Mouse (Mus musculus) CH12.LX (cell line): ENCODE data around the gene Samd4. TPM values are rescaled to one million over a fixed set of nuclear protein-coding genes. Genes with fewer than 3 reads are reported as not detected.

Experiments used
- DNase-seq: peaks from one replicate; pipeline ENCODE4 v3.0.0-alpha.2; 2013; ENCODE audit errors: extremely low read depth
- H3K27ac ChIP-seq: 2 replicates; pipeline ENCODE4 v1.5.1; 2012; ENCODE audit warnings: low read depth, mild to moderate bottlenecking, control low read depth, moderate library complexity; ENCODE audit not compliant: insufficient read depth
- H3K27me3 ChIP-seq: replicated peaks from 2 replicates; pipeline ENCODE3; 2012; ENCODE audit warnings: inconsistent platforms
- H3K36me3 ChIP-seq, 2 experiments: replicated peaks in 1 of 2; 2 replicates each; pipeline versions ENCODE3 to v1.6.1; 2012; ENCODE audit warnings: inconsistent platforms in 1 of 2, low read length in 1 of 2, mild to moderate bottlenecking in 1 of 2, mixed read lengths in 1 of 2, moderate library complexity in 1 of 2; ENCODE audit not compliant: control insufficient read depth in 1 of 2, insufficient read depth in 1 of 2
- H3K4me1 ChIP-seq, 2 experiments: 2 replicates each; pipeline ENCODE4 v1.6.1; 2012; ENCODE audit warnings: inconsistent platforms in 1 of 2, moderate library complexity in 1 of 2; ENCODE audit not compliant: insufficient read depth in 2 of 2, control insufficient read depth in 1 of 2
- H3K4me2 ChIP-seq: 2 replicates; pipeline ENCODE4 v1.6.1; 2012; ENCODE audit warnings: low read depth, mild to moderate bottlenecking, control low read depth; ENCODE audit not compliant: poor library complexity, insufficient read depth, severe bottlenecking
- H3K4me3 ChIP-seq, 3 experiments: fragments of 150-350 bp in 1 of 3; sonication (generic) in 1 of 3; replicated peaks in 1 of 3; 2 replicates each; pipeline versions ENCODE3 to v1.5.1; 2011 to 2012; ENCODE audit warnings: low read depth in 2 of 3, low read length in 2 of 3, mild to moderate bottlenecking in 2 of 3, moderate library complexity in 2 of 3, control low read depth in 1 of 3, improper control_type of control experiment in 1 of 3, inconsistent platforms in 1 of 3, mixed read lengths in 1 of 3; ENCODE audit not compliant: poor library complexity in 1 of 3
- H3K79me2 ChIP-seq: replicated peaks from 2 replicates; pipeline ENCODE4 v1.6.1; 2012; ENCODE audit warnings: mild to moderate bottlenecking, moderate library complexity; ENCODE audit not compliant: control insufficient read depth, poor library complexity, insufficient read depth, severe bottlenecking; ENCODE audit errors: extremely low read depth
- H3K9ac ChIP-seq: 2 replicates; pipeline ENCODE4 v1.6.1; 2012; ENCODE audit warnings: low read depth, mild to moderate bottlenecking, control low read depth, moderate library complexity; ENCODE audit not compliant: insufficient read depth
- H3K9me3 ChIP-seq: replicated peaks from 2 replicates; pipeline ENCODE3; 2012; ENCODE audit warnings: low read length, inconsistent platforms, mixed read lengths
- BHLHE40 ChIP-seq: IDR thresholded peaks from 2 replicates; pipeline ENCODE4 v1.6.1; 2011; ENCODE audit warnings: mild to moderate bottlenecking, low read depth, low read length, improper control_type of control experiment
- CHD1 ChIP-seq: IDR thresholded peaks from 2 replicates; pipeline ENCODE4 v1.6.1; 2012; ENCODE audit warnings: low read depth, low read length, improper control_type of control experiment, inconsistent platforms
- E2F4 ChIP-seq: IDR thresholded peaks from 2 replicates; pipeline ENCODE4 v1.6.1; 2011; ENCODE audit warnings: low read depth, low read length, improper control_type of control experiment; ENCODE audit not compliant: insufficient replicate concordance
- ELF1 ChIP-seq: IDR thresholded peaks from 2 replicates; pipeline ENCODE4 v1.6.1; 2014; ENCODE audit warnings: low read depth, mild to moderate bottlenecking, inconsistent platforms, low read length, improper control_type of control experiment
- EP300 ChIP-seq: IDR thresholded peaks from 2 replicates; pipeline ENCODE4 v1.6.1; 2011; ENCODE audit warnings: low read length, improper control_type of control experiment
- ETS1 ChIP-seq: conservative IDR thresholded peaks from 2 replicates; pipeline ENCODE4 v1.6.1; 2012; ENCODE audit warnings: low read depth, mild to moderate bottlenecking, inconsistent platforms, low read length, improper control_type of control experiment, moderate library complexity
- HCFC1 ChIP-seq: IDR thresholded peaks from 2 replicates; pipeline ENCODE4 v1.6.1; 2012; ENCODE audit warnings: low read depth, mild to moderate bottlenecking, inconsistent platforms, low read length, improper control_type of control experiment
- IRF4 ChIP-seq: IDR thresholded peaks from 2 replicates; pipeline ENCODE4 v1.6.1; 2014; ENCODE audit warnings: low read depth, mild to moderate bottlenecking, inconsistent platforms, low read length, improper control_type of control experiment
- JUN ChIP-seq: IDR thresholded peaks from 2 replicates; pipeline ENCODE4 v1.6.1; 2011; ENCODE audit warnings: low read depth, mild to moderate bottlenecking, low read length, improper control_type of control experiment, moderate library complexity; ENCODE audit not compliant: insufficient read depth
- JUND ChIP-seq: conservative IDR thresholded peaks from 2 replicates; pipeline ENCODE4 v1.6.1; 2011; ENCODE audit warnings: low read depth, low read length, improper control_type of control experiment
- MAX ChIP-seq: IDR thresholded peaks from 2 replicates; pipeline ENCODE4 v1.6.1; 2011; ENCODE audit warnings: low read length, improper control_type of control experiment
- MAZ ChIP-seq: IDR thresholded peaks from 2 replicates; pipeline ENCODE4 v1.6.1; 2012; ENCODE audit warnings: low read depth, mild to moderate bottlenecking, inconsistent platforms, low read length, improper control_type of control experiment, moderate library complexity
- MEF2A ChIP-seq: IDR thresholded peaks from 2 replicates; pipeline ENCODE4 v1.6.1; 2014; ENCODE audit warnings: low read depth, mild to moderate bottlenecking, inconsistent platforms, low read length, improper control_type of control experiment, borderline replicate concordance
- MYC ChIP-seq: IDR thresholded peaks from 2 replicates; pipeline ENCODE4 v1.6.1; 2011; ENCODE audit warnings: low read depth, mild to moderate bottlenecking, improper control_type of control experiment, low read length
- NELFE ChIP-seq: IDR thresholded peaks from 2 replicates; pipeline ENCODE4 v1.6.1; 2011; ENCODE audit warnings: low read depth, low read length, improper control_type of control experiment
- NRF1 ChIP-seq: IDR thresholded peaks from 2 replicates; pipeline ENCODE4 v1.6.1; 2014; ENCODE audit warnings: low read depth, mild to moderate bottlenecking, inconsistent platforms, low read length, improper control_type of control experiment, moderate library complexity
- PAX5 ChIP-seq: IDR thresholded peaks from 2 replicates; pipeline ENCODE4 v1.6.1; 2012; ENCODE audit warnings: low read length, inconsistent platforms, mixed read lengths
- SIN3A ChIP-seq: IDR thresholded peaks from 2 replicates; pipeline ENCODE4 v1.6.1; 2012; ENCODE audit warnings: low read length, improper control_type of control experiment, inconsistent platforms
- SMC3 ChIP-seq: IDR thresholded peaks from 2 replicates; pipeline ENCODE4 v1.6.1; 2011; ENCODE audit warnings: low read depth, low read length, improper control_type of control experiment
- TBP ChIP-seq: conservative IDR thresholded peaks from 2 replicates; pipeline ENCODE4 v1.6.1; 2011; ENCODE audit warnings: low read depth, low read length, improper control_type of control experiment
- UBTF ChIP-seq: IDR thresholded peaks from 2 replicates; pipeline ENCODE4 v1.6.1; 2012; ENCODE audit warnings: low read depth, mild to moderate bottlenecking, inconsistent platforms, low read length, improper control_type of control experiment, moderate library complexity
- USF2 ChIP-seq: conservative IDR thresholded peaks from 2 replicates; pipeline ENCODE4 v1.6.1; 2011; ENCODE audit warnings: low read depth, low read length, improper control_type of control experiment
- ZKSCAN1 ChIP-seq: IDR thresholded peaks from 2 replicates; pipeline ENCODE4 v1.6.1; 2012; ENCODE audit warnings: low read depth, inconsistent platforms, low read length, improper control_type of control experiment, borderline replicate concordance
- dilution Hi-C: fragments of 300-500 bp; cut with MboI; formaldehyde crosslinking; loops from 2 replicates; pipeline ENCODE4 v1.14.3; 2020; ENCODE audit warnings: low sequenced_read_pairs; ENCODE audit not compliant: extremely low pct_unique_long_range_greater_than_20kb, extremely low pct_ligation_motif_present
- in situ Hi-C: fragments of 300-500 bp; cut with MboI; formaldehyde crosslinking; loops from 3 replicates; pipeline ENCODE4 v1.14.3; 2019; ENCODE audit warnings: low sequenced_read_pairs, low pct_ligation_motif_present, low pct_unique_long_range_greater_than_20kb, mixed read lengths
- polyA plus RNA-seq: library from polyadenylated mRNA; unstranded; fragments of >175 nt; gene quantifications from 2 replicates; pipeline ENCODE4 v1.2.1, GENCODE M21; 2012; ENCODE audit warnings: low read depth; ENCODE audit not compliant: insufficient read length
- total RNA-seq, 2 experiments: library from RNA; depleted of rRNA; stranded (reverse); fragments of 300-350 nt in 1 of 2; fragments of >200 nt in 1 of 2; gene quantifications; 2 replicates each; pipeline ENCODE4 v1.2.3; 2012 to 2014

Gene Samd4
- total and polyA plus RNA-seq, 3 experiments = 0.64 to 4.6 (median 1.5) TPM

- Histone ChIP-seq H3K9me3 (no peaks in the 10 kb centered on the region), H3K79me2 (no peaks in the 10 kb centered on the region), H3K4me3 (no peak overlapping the region), H3K4me2 (no peak overlapping the region), H3K36me3 (no peaks in the 10 kb centered on the region), H3K27ac (no peak overlapping the region), H3K27me3 (no peaks in the 10 kb centered on the region), H3K4me1 (no peaks in the 10 kb centered on the region), H3K9ac (no peak overlapping the region)
- no peak for DNase-seq
- dilution Hi-C loops = no loop called here
- TF ChIP-seq NELFE (no peak), MYC (no peak), SMC3 (no peak), ZKSCAN1 (no peak), NRF1 (no peak), SIN3A (no peak), JUN (no peak), HCFC1 (no peak), E2F4 (no peak), MEF2A (no peak)
- in situ Hi-C loops = loop anchor here (25.0 kb wide), 1 partner anchor 95 kb away; the partner anchor contains the start of gene Samd4
These were observed 99.5 kb downstream of the Samd4 start for GRCm38 (mm10) chr14:46982106-46982505.

DNA sequence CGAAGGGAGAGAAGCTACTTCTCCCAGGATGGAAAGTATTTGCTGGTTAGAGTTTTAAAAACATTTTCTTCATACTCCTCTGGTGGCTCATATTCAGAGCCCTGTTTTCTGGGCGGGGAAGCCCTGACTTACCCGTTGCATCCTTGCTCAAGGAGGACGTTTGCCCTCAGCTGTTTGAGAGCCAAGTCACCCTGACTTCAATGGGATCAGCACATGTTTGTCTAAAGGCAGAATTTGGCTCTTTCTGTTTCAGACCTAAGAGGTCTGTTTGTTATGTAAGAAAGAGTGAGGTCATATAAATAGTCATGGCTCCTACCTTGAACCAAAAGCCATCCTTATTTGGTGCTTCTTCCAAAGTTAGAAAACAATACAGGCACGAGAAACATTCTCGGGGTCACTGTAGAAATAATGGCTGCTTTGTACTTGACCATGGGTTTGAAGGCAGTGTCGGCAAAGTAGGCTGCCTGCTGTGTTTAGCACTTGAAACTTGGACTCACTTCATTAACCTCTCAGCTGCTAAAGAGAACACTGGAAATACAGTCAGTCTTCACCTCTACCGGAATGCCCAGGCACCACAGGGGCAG, 102.0 kb downstream of the Samd4 start:
- in situ Hi-C loops = loop anchor here (25.0 kb wide), 1 partner anchor 97 kb away; the partner anchor contains the start of gene Samd4
- no peaks in the 10 kb centered on the region for H3K9me3 ChIP-seq
- no peak for DNase-seq
- dilution Hi-C loops = no loop called here
- no peaks in the 10 kb centered on the region for H3K36me3 ChIP-seq
- no peaks in the 10 kb centered on the region for H3K27me3 ChIP-seq
- no peak overlapping the region for H3K27ac ChIP-seq
- no peak for TF ChIP-seq TBP
- TF ChIP-seq USF2 = no peak
- TF ChIP-seq NRF1 = no peak
- no peak for TF ChIP-seq BHLHE40
- no peak for TF ChIP-seq E2F4
- no peak for TF ChIP-seq ZKSCAN1
- no peak for TF ChIP-seq MAX
- TF ChIP-seq MAZ = no peak
- no peak for TF ChIP-seq ETS1
- no peak for TF ChIP-seq EP300
- no peak for TF ChIP-seq UBTF
- TF ChIP-seq ELF1 = no peak
- TF ChIP-seq PAX5 = no peak
- TF ChIP-seq JUND = no peak
- no peak for TF ChIP-seq CHD1
- no peak for TF ChIP-seq IRF4
- TF ChIP-seq MYC = no peak
- TF ChIP-seq SIN3A = no peak
- H3K79me2 ChIP-seq = no peaks in the 10 kb centered on the region
- H3K4me1 ChIP-seq = 0 out of 4 replicates have a peak, but pooled peaks cover 0 to 2% of the 10 kb centered on the region in 2 experiments
- H3K4me3 ChIP-seq = no peak overlapping the region
- H3K4me2 ChIP-seq = no peak overlapping the region
- H3K9ac ChIP-seq = no peak overlapping the region
